Mouse (Mus musculus) midbrain, postnatal 0 days (tissue): ENCODE measurements around the gene Mpig6b. TPM values are rescaled to one million over a fixed set of nuclear protein-coding genes. Genes with fewer than 3 reads are reported as not detected.

Source experiments
- ATAC-seq: fragments of 200-750 bp; cut with Nextera tagmentation; 2 replicates; pipeline ENCODE4 v1.8.0; 2017; ENCODE audit warnings: moderate number of reproducible peaks, mild to moderate bottlenecking, moderate TSS enrichment, moderate library complexity; ENCODE audit not compliant: low FRiP score
- DNase-seq: peaks from one replicate; pipeline ENCODE4 v3.0.0-alpha.2; 2015; ENCODE audit warnings: low spot score
- H3K27ac ChIP-seq: fragments of 300-500 bp; sonication (generic); 2 replicates; pipeline ENCODE4 v1.5.1; 2014; ENCODE audit warnings: low read depth, mild to moderate bottlenecking, low read length, mixed read lengths
- H3K27me3 ChIP-seq: fragments of 300-500 bp; sonication (generic); 2 replicates; pipeline ENCODE4 v1.6.1; 2014; ENCODE audit warnings: low read length, control low read depth, mixed read lengths; ENCODE audit not compliant: insufficient read depth
- H3K36me3 ChIP-seq: fragments of 300-500 bp; sonication (generic); 2 replicates; pipeline ENCODE4 v1.6.1; 2014; ENCODE audit warnings: low read length, control low read depth, mixed read lengths; ENCODE audit not compliant: insufficient read depth
- H3K4me1 ChIP-seq: fragments of 300-500 bp; sonication (generic); 2 replicates; pipeline ENCODE4 v1.6.1; 2014; ENCODE audit warnings: mild to moderate bottlenecking, control low read depth, antibody characterized with exemption, low read length, mixed read lengths; ENCODE audit not compliant: insufficient read depth
- H3K4me2 ChIP-seq: fragments of 300-500 bp; sonication (generic); 2 replicates; pipeline ENCODE4 v1.6.1; 2014; ENCODE audit warnings: low read depth, mild to moderate bottlenecking, low read length, mixed read lengths; ENCODE audit not compliant: poor library complexity, severe bottlenecking
- H3K4me3 ChIP-seq: fragments of 300-500 bp; sonication (generic); 2 replicates; pipeline ENCODE4 v1.5.1; 2014; ENCODE audit warnings: low read depth, mild to moderate bottlenecking, low read length, moderate library complexity
- H3K9ac ChIP-seq: fragments of 300-500 bp; sonication (generic); replicated peaks from 2 replicates; pipeline ENCODE4 v1.6.1; 2014; ENCODE audit warnings: mild to moderate bottlenecking, low read length, moderate library complexity, mixed read lengths; ENCODE audit not compliant: poor library complexity, severe bottlenecking
- H3K9me3 ChIP-seq: fragments of 300-500 bp; sonication (generic); 2 replicates; pipeline ENCODE4 v1.6.1; 2016; ENCODE audit warnings: low read length, control low read depth
- CTCF ChIP-seq: IDR thresholded peaks from 2 replicates; pipeline ENCODE4 v1.5.1; 2016; ENCODE audit warnings: antibody characterized with exemption, mild to moderate bottlenecking
- WGBS: fragments of 180-500 bp; shearing (Covaris S2); extraction: QIAGEN DNeasy Blood & Tissue Kit; methylation state at CpG from one replicate; pipeline ENCODE4 v1.1.7; 2014; 5-methylcytosine and 5-hydroxymethylcytosine counted together
- polyA plus RNA-seq: library from polyadenylated mRNA; unstranded; fragments of >200 nt; fragmentation: Nextera tagmentation; extraction: Ambion mirVana; gene quantifications from 2 replicates; pipeline ENCODE4 v1.2.1, GENCODE M21; 2015
- total RNA-seq: library from RNA; depleted of rRNA; stranded (reverse); fragments of >200 nt; gene quantifications from 2 replicates; pipeline ENCODE4 v1.2.3, GENCODE M21; 2014

Gene Mpig6b
- total and polyA plus RNA-seq, 2 experiments from 2014 or later: not detected

DNA sequence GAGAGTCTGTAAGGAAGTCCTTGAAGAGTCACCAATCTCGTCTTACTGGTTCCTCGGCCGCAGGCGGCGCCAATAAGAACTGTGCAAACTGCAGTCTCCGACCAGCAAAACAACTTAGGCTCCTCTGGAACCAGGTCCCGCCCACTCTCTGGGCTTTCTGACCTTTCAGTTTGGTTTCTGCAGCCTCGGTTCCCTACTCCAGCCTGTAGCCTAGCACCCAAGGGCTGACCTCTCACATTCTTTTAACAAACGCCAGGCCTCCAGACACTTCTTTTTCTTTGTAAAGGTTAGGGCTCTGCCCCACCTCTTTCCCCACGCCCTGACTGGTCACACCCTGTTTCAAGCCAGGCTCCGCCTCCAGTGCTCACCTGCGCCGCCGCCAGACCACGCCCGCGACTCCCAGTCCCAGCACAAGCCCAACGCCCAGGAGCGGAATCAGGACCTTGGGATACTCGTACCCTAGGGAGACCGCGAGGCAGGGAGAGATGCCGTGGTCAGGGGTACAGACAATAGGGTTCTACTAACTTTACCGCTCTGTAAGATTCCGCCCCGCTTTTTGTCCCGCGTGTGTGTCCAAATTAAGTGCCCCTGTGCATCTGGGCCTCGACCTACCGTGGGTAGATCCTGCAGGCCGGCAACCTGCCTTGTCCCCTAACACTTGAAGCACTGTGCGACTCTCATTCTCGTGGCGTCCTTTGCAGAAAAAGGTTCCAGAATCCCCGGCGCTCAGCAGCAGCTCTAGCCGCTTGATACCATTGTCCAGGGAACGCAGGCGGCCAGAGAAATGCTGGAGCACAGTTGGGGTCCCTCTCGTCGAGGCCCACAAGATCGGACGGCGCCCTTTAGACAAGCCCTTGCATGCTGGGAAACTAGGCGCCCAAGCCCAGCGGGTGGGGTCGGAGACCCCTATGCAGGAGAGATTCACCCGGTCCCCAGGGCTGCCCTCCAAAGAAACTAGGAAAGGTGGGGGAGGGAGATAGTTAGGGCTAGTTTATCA lies 735 bp downstream of the Mpig6b start, which contains the start of gene Ly6g6c:
Gene Ly6g6c (plus strand): TSS at position 438 of the 997 bp plus-strand sequence.
- Histone ChIP-seq H3K4me1 (peaks cover under 1% of the 10 kb centered on the region), H3K36me3 (peaks cover 6% of the 10 kb centered on the region; the same call in 1 of the 2 replicates), H3K4me3 (peak within 1 kb of the TSS; percentile 16; the same call in 1 of the 2 replicates), H3K4me2 (peak within 1 kb of the TSS; percentile 38), H3K27me3 (peaks cover 20% of the 10 kb centered on the region; the same call in 1 of the 2 replicates), H3K9me3 (no peaks in the 10 kb centered on the region), H3K27ac (no peak within 1 kb of the TSS), H3K9ac (no peak within 1 kb of the TSS)
- ATAC-seq: no peak
- peak; percentile 28 for DNase-seq
- WGBS: 4% methylated on average over 47 of the region's 48 CpGs
- TF ChIP-seq CTCF: no peak

DNA sequence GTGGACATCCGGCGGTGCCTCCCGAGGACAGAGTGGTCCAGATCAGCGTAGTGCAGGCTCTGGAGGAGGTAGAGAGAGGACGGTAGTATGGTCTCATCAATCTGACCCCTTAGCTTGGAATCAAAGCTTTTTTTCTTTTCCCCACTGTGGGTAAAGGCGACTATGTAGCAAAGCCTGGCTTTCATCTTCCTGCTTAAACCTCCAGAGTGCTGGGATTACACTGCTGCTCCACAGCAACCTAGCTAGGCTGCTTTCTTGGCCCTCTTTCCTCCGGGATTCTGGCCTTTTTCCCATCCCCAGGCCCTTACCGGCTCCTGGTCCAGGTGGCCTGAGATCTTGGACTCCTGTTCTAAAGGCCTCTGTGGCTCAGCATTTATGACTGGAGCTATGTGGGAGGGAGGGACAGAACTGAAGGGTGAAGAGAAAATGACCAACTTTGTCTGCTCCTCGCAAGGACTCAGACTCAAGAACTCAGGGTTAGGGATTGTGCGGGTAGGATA lies 1.6 kb downstream of the Mpig6b start:
- DNase-seq (no peak), ATAC-seq (no peak)
- Histone ChIP-seq H3K9ac (no peak overlapping the region), H3K4me3 (no peak overlapping the region), H3K4me2 (no peak overlapping the region), H3K27me3 (peaks cover 20% of the 10 kb centered on the region; the same call in 1 of the 2 replicates), H3K27ac (no peak overlapping the region), H3K9me3 (no peaks in the 10 kb centered on the region), H3K36me3 (peaks cover 6% of the 10 kb centered on the region; the same call in 1 of the 2 replicates), H3K4me1 (peaks cover 4% of the 10 kb centered on the region)
- WGBS: 44% methylated on average over 10 of the region's 10 CpGs
- TF ChIP-seq CTCF: no peak

DNA sequence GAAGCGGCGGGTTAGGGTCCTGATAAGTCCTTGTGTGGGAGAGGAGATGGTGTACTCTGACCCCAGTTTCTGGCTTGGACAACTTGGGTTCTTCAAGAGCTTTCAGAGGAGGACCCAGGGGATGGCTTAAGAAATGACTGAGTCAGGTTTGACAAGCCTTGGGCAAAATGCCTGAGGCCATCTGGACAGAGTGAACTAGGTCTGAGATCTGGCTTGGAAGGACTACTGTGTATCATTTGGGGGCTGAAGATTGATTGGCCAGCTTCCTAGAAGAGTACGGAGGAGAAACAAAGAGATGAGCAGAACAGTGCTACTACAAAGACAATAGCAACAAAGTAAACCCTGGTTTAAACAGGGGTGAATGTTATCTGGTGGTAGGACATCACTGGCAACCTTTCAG lies 2.5 kb downstream of the Mpig6b start:
- DNase-seq (peak; percentile 63), ATAC-seq (no peak)
- peaks cover 6% of the 10 kb centered on the region; the same call in 1 of the 2 replicates for H3K36me3 ChIP-seq
- peaks cover 4% of the 10 kb centered on the region for H3K4me1 ChIP-seq
- TF ChIP-seq CTCF: no peak
- no peak overlapping the region for H3K27ac ChIP-seq
- 91% methylated on average over 3 of the region's 3 CpGs for WGBS
- H3K9me3 ChIP-seq: no peaks in the 10 kb centered on the region
- H3K4me3 ChIP-seq: no peak overlapping the region
- H3K27me3 ChIP-seq: peaks cover 20% of the 10 kb centered on the region; the same call in 1 of the 2 replicates
- no peak overlapping the region for H3K4me2 ChIP-seq
- no peak overlapping the region for H3K9ac ChIP-seq

DNA sequence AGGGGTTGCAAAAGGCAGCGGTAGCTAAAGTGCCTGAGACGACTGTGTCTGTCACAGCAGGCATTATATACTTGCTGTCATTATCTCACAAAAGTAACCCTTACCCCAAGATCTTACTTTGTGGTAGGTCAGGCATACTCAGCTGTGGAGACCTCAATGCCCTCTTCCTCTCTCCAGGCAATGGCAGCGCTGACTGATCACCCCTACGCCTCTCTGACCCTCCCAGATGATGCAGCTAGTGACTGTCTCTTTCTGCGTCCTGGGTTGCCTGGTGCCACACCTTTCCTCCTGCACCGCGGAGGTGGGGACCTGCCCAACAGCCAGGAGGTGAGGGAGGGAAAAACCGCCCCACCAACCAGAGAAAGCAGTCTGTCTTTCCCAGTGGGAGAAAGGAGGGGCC lies 4.7 kb downstream of the Mpig6b start:
- peaks cover 20% of the 10 kb centered on the region; the same call in 1 of the 2 replicates for H3K27me3 ChIP-seq
- H3K27ac ChIP-seq: no peak overlapping the region
- H3K9ac ChIP-seq: no peak overlapping the region
- H3K9me3 ChIP-seq: no peaks in the 10 kb centered on the region
- ATAC-seq (no peak), DNase-seq (no peak)
- WGBS: 88% methylated on average over 8 of the region's 8 CpGs
- H3K4me3 ChIP-seq: no peak overlapping the region
- no peak for TF ChIP-seq CTCF
- H3K36me3 ChIP-seq: peaks cover 6% of the 10 kb centered on the region; the same call in 1 of the 2 replicates
- peaks cover 4% of the 10 kb centered on the region for H3K4me1 ChIP-seq
- H3K4me2 ChIP-seq: no peak overlapping the region

DNA sequence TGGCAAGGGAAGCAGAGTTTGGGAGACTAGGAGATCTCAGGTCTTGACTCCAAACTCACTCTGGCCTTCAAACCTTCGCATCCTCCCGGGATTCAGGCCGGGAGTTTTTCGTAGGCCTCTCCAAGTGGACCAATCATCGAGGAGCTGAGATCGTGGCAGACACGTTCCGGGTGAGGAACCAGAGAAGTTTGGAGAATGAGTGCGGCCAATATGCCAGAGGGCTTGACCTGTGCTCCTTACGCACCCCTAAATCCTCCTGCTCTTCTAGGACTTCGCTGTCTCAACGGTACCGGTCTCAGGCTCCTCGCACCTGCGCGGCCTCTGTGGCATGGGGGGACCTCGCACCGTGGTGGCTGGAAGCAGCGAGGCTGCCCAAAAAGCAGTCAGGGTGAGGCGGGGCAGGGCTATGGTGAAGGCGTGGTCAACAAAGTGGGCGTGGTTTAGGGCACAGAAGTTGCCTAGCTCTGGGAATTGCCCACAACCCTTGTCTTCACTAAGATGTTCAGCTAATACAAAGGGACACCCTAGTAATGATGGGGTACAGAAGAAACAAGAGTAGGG lies 5.2 kb downstream of the Mpig6b start:
- Histone ChIP-seq H3K27me3 (peaks cover 20% of the 10 kb centered on the region; the same call in 1 of the 2 replicates), H3K9me3 (no peaks in the 10 kb centered on the region), H3K9ac (no peak overlapping the region), H3K4me3 (0 out of 2 replicates have a peak overlapping the region, but pooled peaks have one; percentile 72), H3K36me3 (peaks cover 6% of the 10 kb centered on the region; the same call in 1 of the 2 replicates), H3K27ac (no peak overlapping the region), H3K4me1 (peaks cover 4% of the 10 kb centered on the region), H3K4me2 (peak overlapping the region; percentile 79)
- DNase-seq (no peak), ATAC-seq (no peak)
- WGBS: 67% methylated on average over 22 of the region's 22 CpGs
- no peak for TF ChIP-seq CTCF
